Mouse (Mus musculus) CH12.LX (cell line): ENCODE measurements around the gene Inafm2. TPM values are rescaled to one million over a fixed set of nuclear protein-coding genes. Genes with fewer than 3 reads are reported as not detected.

ENCODE experiments used
- DNase-seq: peaks from one replicate; pipeline ENCODE4 v3.0.0-alpha.2; 2013; ENCODE audit errors: extremely low read depth
- H3K27ac ChIP-seq: 2 replicates; pipeline ENCODE4 v1.5.1; 2012; ENCODE audit warnings: low read depth, mild to moderate bottlenecking, control low read depth, moderate library complexity; ENCODE audit not compliant: insufficient read depth
- H3K27me3 ChIP-seq: replicated peaks from 2 replicates; pipeline ENCODE3; 2012; ENCODE audit warnings: inconsistent platforms
- H3K36me3 ChIP-seq, 2 experiments: replicated peaks in 1 of 2; 2 replicates each; pipeline versions ENCODE3 to v1.6.1; 2012; ENCODE audit warnings: inconsistent platforms in 1 of 2, low read length in 1 of 2, mild to moderate bottlenecking in 1 of 2, mixed read lengths in 1 of 2, moderate library complexity in 1 of 2; ENCODE audit not compliant: control insufficient read depth in 1 of 2, insufficient read depth in 1 of 2
- H3K4me1 ChIP-seq, 2 experiments: 2 replicates each; pipeline ENCODE4 v1.6.1; 2012; ENCODE audit warnings: inconsistent platforms in 1 of 2, moderate library complexity in 1 of 2; ENCODE audit not compliant: insufficient read depth in 2 of 2, control insufficient read depth in 1 of 2
- H3K4me2 ChIP-seq: 2 replicates; pipeline ENCODE4 v1.6.1; 2012; ENCODE audit warnings: low read depth, mild to moderate bottlenecking, control low read depth; ENCODE audit not compliant: poor library complexity, insufficient read depth, severe bottlenecking
- H3K4me3 ChIP-seq, 3 experiments: fragments of 150-350 bp in 1 of 3; sonication (generic) in 1 of 3; replicated peaks in 1 of 3; 2 replicates each; pipeline versions ENCODE3 to v1.5.1; 2011 to 2012; ENCODE audit warnings: low read depth in 2 of 3, low read length in 2 of 3, mild to moderate bottlenecking in 2 of 3, moderate library complexity in 2 of 3, control low read depth in 1 of 3, improper control_type of control experiment in 1 of 3, inconsistent platforms in 1 of 3, mixed read lengths in 1 of 3; ENCODE audit not compliant: poor library complexity in 1 of 3
- H3K79me2 ChIP-seq: replicated peaks from 2 replicates; pipeline ENCODE4 v1.6.1; 2012; ENCODE audit warnings: mild to moderate bottlenecking, moderate library complexity; ENCODE audit not compliant: control insufficient read depth, poor library complexity, insufficient read depth, severe bottlenecking; ENCODE audit errors: extremely low read depth
- H3K9ac ChIP-seq: 2 replicates; pipeline ENCODE4 v1.6.1; 2012; ENCODE audit warnings: low read depth, mild to moderate bottlenecking, control low read depth, moderate library complexity; ENCODE audit not compliant: insufficient read depth
- H3K9me3 ChIP-seq: replicated peaks from 2 replicates; pipeline ENCODE3; 2012; ENCODE audit warnings: low read length, inconsistent platforms, mixed read lengths
- BHLHE40 ChIP-seq: IDR thresholded peaks from 2 replicates; pipeline ENCODE4 v1.6.1; 2011; ENCODE audit warnings: mild to moderate bottlenecking, low read depth, low read length, improper control_type of control experiment
- EP300 ChIP-seq: IDR thresholded peaks from 2 replicates; pipeline ENCODE4 v1.6.1; 2011; ENCODE audit warnings: low read length, improper control_type of control experiment
- GABPA ChIP-seq: IDR thresholded peaks from 2 replicates; pipeline ENCODE4 v1.6.1; 2012; ENCODE audit warnings: low read depth, low read length, improper control_type of control experiment, inconsistent platforms; ENCODE audit not compliant: insufficient replicate concordance
- IRF4 ChIP-seq: IDR thresholded peaks from 2 replicates; pipeline ENCODE4 v1.6.1; 2014; ENCODE audit warnings: low read depth, mild to moderate bottlenecking, inconsistent platforms, low read length, improper control_type of control experiment
- MAZ ChIP-seq: IDR thresholded peaks from 2 replicates; pipeline ENCODE4 v1.6.1; 2012; ENCODE audit warnings: low read depth, mild to moderate bottlenecking, inconsistent platforms, low read length, improper control_type of control experiment, moderate library complexity
- MEF2A ChIP-seq: IDR thresholded peaks from 2 replicates; pipeline ENCODE4 v1.6.1; 2014; ENCODE audit warnings: low read depth, mild to moderate bottlenecking, inconsistent platforms, low read length, improper control_type of control experiment, borderline replicate concordance
- MXI1 ChIP-seq: IDR thresholded peaks from 2 replicates; pipeline ENCODE4 v1.6.1; 2011; ENCODE audit warnings: mild to moderate bottlenecking, low read depth, low read length, improper control_type of control experiment
- MYC ChIP-seq: IDR thresholded peaks from 2 replicates; pipeline ENCODE4 v1.6.1; 2011; ENCODE audit warnings: low read depth, mild to moderate bottlenecking, improper control_type of control experiment, low read length
- SIN3A ChIP-seq: IDR thresholded peaks from 2 replicates; pipeline ENCODE4 v1.6.1; 2012; ENCODE audit warnings: low read length, improper control_type of control experiment, inconsistent platforms
- TBP ChIP-seq: conservative IDR thresholded peaks from 2 replicates; pipeline ENCODE4 v1.6.1; 2011; ENCODE audit warnings: low read depth, low read length, improper control_type of control experiment
- TCF12 ChIP-seq: IDR thresholded peaks from 2 replicates; pipeline ENCODE4 v1.6.1; 2014; ENCODE audit warnings: low read depth, mild to moderate bottlenecking, inconsistent platforms, low read length, improper control_type of control experiment
- UBTF ChIP-seq: IDR thresholded peaks from 2 replicates; pipeline ENCODE4 v1.6.1; 2012; ENCODE audit warnings: low read depth, mild to moderate bottlenecking, inconsistent platforms, low read length, improper control_type of control experiment, moderate library complexity
- USF1 ChIP-seq: IDR thresholded peaks from 2 replicates; pipeline ENCODE4 v1.6.1; 2014; ENCODE audit warnings: low read depth, mild to moderate bottlenecking, inconsistent platforms, low read length, improper control_type of control experiment
- USF2 ChIP-seq: conservative IDR thresholded peaks from 2 replicates; pipeline ENCODE4 v1.6.1; 2011; ENCODE audit warnings: low read depth, low read length, improper control_type of control experiment
- ZC3H11A ChIP-seq: IDR thresholded peaks from 2 replicates; pipeline ENCODE4 v1.6.1; 2012; ENCODE audit warnings: low read depth, mild to moderate bottlenecking, inconsistent platforms, low read length, improper control_type of control experiment
- ZNF384 ChIP-seq: IDR thresholded peaks from 2 replicates; pipeline ENCODE4 v1.6.1; 2012; ENCODE audit warnings: low read depth, low read length, improper control_type of control experiment, inconsistent platforms
- dilution Hi-C: fragments of 300-500 bp; cut with MboI; formaldehyde crosslinking; loops from 2 replicates; pipeline ENCODE4 v1.14.3; 2020; ENCODE audit warnings: low sequenced_read_pairs; ENCODE audit not compliant: extremely low pct_unique_long_range_greater_than_20kb, extremely low pct_ligation_motif_present
- in situ Hi-C: fragments of 300-500 bp; cut with MboI; formaldehyde crosslinking; loops from 3 replicates; pipeline ENCODE4 v1.14.3; 2019; ENCODE audit warnings: low sequenced_read_pairs, low pct_ligation_motif_present, low pct_unique_long_range_greater_than_20kb, mixed read lengths
- polyA plus RNA-seq: library from polyadenylated mRNA; unstranded; fragments of >175 nt; gene quantifications from 2 replicates; pipeline ENCODE4 v1.2.1, GENCODE M21; 2012; ENCODE audit warnings: low read depth; ENCODE audit not compliant: insufficient read length
- total RNA-seq, 2 experiments: library from RNA; depleted of rRNA; stranded (reverse); fragments of 300-350 nt in 1 of 2; fragments of >200 nt in 1 of 2; gene quantifications; 2 replicates each; pipeline ENCODE4 v1.2.3; 2012 to 2014

The Inafm2 gene
- total and polyA plus RNA-seq, 3 experiments, result 2.7 to 4.2 (median 3.6) TPM

GRCm38 (mm10) chr2:118783093-118783492 is 37.5 kb downstream of the Inafm2 start:
- in situ Hi-C loops (no loop called here), dilution Hi-C loops (no loop called here)
- no peak for TF ChIP-seq EP300
- no peak for TF ChIP-seq TBP
- TF ChIP-seq ZC3H11A, result no peak
- no peak for TF ChIP-seq MAZ
- no peak for TF ChIP-seq MXI1
- TF ChIP-seq UBTF, result no peak
- peak; percentile 60 for TF ChIP-seq USF1
- no peak for TF ChIP-seq IRF4
- TF ChIP-seq MEF2A, result no peak
- no peak for TF ChIP-seq ZNF384
- peak; percentile 40; the same call in 1 of the 2 replicates for TF ChIP-seq USF2
- no peak for TF ChIP-seq TCF12
- peak; percentile 53; the same call in 1 of the 2 replicates for TF ChIP-seq BHLHE40
- TF ChIP-seq SIN3A, result no peak
- TF ChIP-seq GABPA, result no peak
- Histone ChIP-seq H3K27ac (no peak overlapping the region), H3K27me3 (peaks cover 85% of the 10 kb centered on the region), H3K36me3 (no peaks in the 10 kb centered on the region), H3K9me3 (no peaks in the 10 kb centered on the region), H3K4me2 (no peak overlapping the region), H3K9ac (no peak overlapping the region), H3K4me3 (no peak overlapping the region), H3K4me1 (peaks cover 0 to 13% of the 10 kb centered on the region in 2 experiments; a peak in 2 of 4 replicates), H3K79me2 (no peaks in the 10 kb centered on the region)
- DNase-seq, result no peak

DNA sequence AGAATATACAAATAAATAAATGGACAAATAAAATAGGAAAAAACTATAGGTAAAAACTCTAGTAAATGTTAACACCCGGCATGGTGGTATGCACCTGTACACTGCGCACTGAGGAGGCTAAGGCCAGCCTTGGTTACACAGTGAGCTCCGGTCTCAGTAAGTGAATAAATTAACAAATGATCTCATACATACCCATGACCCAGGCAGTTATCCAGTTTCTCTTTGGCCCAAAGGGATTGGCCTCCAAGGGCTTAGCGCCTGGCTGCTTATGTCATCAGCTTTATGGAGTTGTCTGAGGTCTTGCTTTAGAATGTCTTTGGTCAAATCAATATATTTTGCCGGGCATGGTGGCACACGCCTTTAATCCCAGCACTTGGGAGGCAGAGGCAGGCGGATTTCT is 38.1 kb downstream of the Inafm2 start:
- Histone ChIP-seq H3K27me3 (peaks cover 84% of the 10 kb centered on the region), H3K36me3 (no peaks in the 10 kb centered on the region), H3K79me2 (no peaks in the 10 kb centered on the region), H3K9ac (no peak overlapping the region), H3K4me1 (peaks cover 0 to 13% of the 10 kb centered on the region in 2 experiments; a peak in 2 of 4 replicates), H3K4me2 (no peak overlapping the region), H3K27ac (no peak overlapping the region), H3K4me3 (no peak overlapping the region), H3K9me3 (no peaks in the 10 kb centered on the region)
- TF ChIP-seq MYC, result no peak
- DNase-seq, result no peak
- dilution Hi-C loops, result no loop called here
- in situ Hi-C loops, result no loop called here
